Mouse (Mus musculus): ENCODE data around the gene Gan. TPM values are rescaled to one million over a fixed set of nuclear protein-coding genes. Genes with fewer than 3 reads are reported as not detected.
A peak's percentile ranks its signal among the peaks of the same experiment; 100 is the strongest.

Gan gene
- polyA plus RNA-seq, 1 experiment from 2014 or later: 3.3 TPM

DNA sequence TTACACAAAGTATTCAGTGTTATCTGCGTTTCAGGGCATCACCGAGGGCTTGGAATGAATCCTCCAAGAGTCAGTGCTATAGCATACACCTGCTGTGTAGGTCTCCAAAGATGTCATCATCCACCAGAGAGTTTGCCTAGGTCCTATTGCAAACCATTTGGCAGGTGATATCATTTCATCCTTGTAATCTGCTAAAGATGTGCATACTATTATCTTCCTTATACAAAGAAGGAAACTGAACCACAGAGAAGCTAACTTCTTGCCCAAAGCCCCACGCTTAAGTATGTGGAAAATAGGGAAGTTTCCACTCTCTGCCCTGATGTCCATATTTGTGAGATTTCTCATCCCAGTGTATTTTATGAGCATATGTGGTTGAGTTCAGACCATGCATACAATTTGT is 31.5 kb upstream of the Gan start:
- no peak for TF ChIP-seq EP300 (IDR thresholded peaks at IDR 0.05)
- no peak for TF ChIP-seq CTCF (IDR thresholded peaks at IDR 0.05)
- Histone ChIP-seq H3K4me1 (ENCODE audit: insufficient read depth, low read depth, low read length) (no peaks in the 10 kb centered on the region), H3K27me3 (replicated peaks; ENCODE audit: insufficient read depth, low read length) (no peaks in the 10 kb centered on the region), H3K4me2 (replicated peaks; ENCODE audit: low read depth, low read length) (no peak overlapping the region), H3K36me3 (ENCODE audit: insufficient read depth, low read length) (no peaks in the 10 kb centered on the region), H3K27ac (ENCODE audit: low read length) (no peak overlapping the region), H3K9ac (replicated peaks; ENCODE audit: low read depth) (no peak overlapping the region), H3K9me3 (ENCODE audit: low read length) (no peaks in the 10 kb centered on the region), H3K4me3 (ENCODE audit: low read depth, low read length) (no peak overlapping the region)
- no peak for ATAC-seq
- WGBS: 96% methylated on average over 3 of the region's 3 CpGs
- DNase-seq (ENCODE audit: low spot score): no peak

DNA sequence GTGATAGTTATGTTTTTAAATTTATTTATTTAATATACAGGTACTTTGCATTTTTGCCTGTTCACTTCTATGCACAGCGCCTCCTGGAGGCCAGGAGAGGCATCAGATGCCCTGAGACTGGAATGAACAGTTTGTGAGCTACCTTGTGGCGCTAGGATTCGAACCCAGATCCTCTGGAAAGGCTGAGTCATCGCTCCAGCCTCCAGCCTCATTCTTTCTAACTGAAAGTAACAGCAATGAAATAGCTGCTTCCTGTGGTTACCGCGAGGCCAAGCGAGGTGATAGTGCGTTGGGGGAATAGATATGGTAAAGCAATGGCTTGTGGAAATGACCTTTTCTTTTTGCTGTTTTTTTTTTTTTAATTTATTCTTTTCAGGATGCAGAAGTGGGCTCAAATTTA is 30.9 kb upstream of the Gan start:
- H3K4me3 ChIP-seq (ENCODE audit: low read depth, low read length): no peak overlapping the region
- TF ChIP-seq CTCF (IDR thresholded peaks at IDR 0.05) (peak; percentile 32), EP300 (IDR thresholded peaks at IDR 0.05) (no peak)
- no peak overlapping the region for H3K4me2 ChIP-seq (replicated peaks; ENCODE audit: low read depth, low read length)
- no peak overlapping the region for H3K27ac ChIP-seq (ENCODE audit: low read length)
- no peaks in the 10 kb centered on the region for H3K9me3 ChIP-seq (ENCODE audit: low read length)
- DNase-seq (ENCODE audit: low spot score): no peak
- no peaks in the 10 kb centered on the region for H3K36me3 ChIP-seq (ENCODE audit: insufficient read depth, low read length)
- 80% methylated on average over 8 of the region's 8 CpGs for WGBS
- no peak overlapping the region for H3K9ac ChIP-seq (replicated peaks; ENCODE audit: low read depth)
- no peaks in the 10 kb centered on the region for H3K27me3 ChIP-seq (replicated peaks; ENCODE audit: insufficient read depth, low read length)
- H3K4me1 ChIP-seq (ENCODE audit: insufficient read depth, low read depth, low read length): no peaks in the 10 kb centered on the region
- ATAC-seq: no peak

GRCm38 (mm10) chr8:117133702-117134101 is 24.2 kb upstream of the Gan start:
- Histone ChIP-seq H3K4me2 (replicated peaks; ENCODE audit: low read depth, low read length) (no peak overlapping the region), H3K4me3 (ENCODE audit: low read depth, low read length) (no peak overlapping the region), H3K4me1 (ENCODE audit: insufficient read depth, low read depth, low read length) (peaks cover 7% of the 10 kb centered on the region; the same call in 1 of the 2 replicates), H3K9me3 (ENCODE audit: low read length) (no peaks in the 10 kb centered on the region), H3K27ac (ENCODE audit: low read length) (no peak overlapping the region), H3K36me3 (ENCODE audit: insufficient read depth, low read length) (no peaks in the 10 kb centered on the region), H3K9ac (replicated peaks; ENCODE audit: low read depth) (no peak overlapping the region), H3K27me3 (replicated peaks; ENCODE audit: insufficient read depth, low read length) (no peaks in the 10 kb centered on the region)
- 85% methylated on average over 3 of the region's 3 CpGs for WGBS
- TF ChIP-seq CTCF (IDR thresholded peaks at IDR 0.05) (no peak), EP300 (IDR thresholded peaks at IDR 0.05) (no peak)
- DNase-seq (ENCODE audit: low spot score): no peak
- ATAC-seq: no peak

- no peak for ATAC-seq
- Histone ChIP-seq H3K4me3 (ENCODE audit: low read depth, low read length) (no peak overlapping the region), H3K9me3 (ENCODE audit: low read length) (no peaks in the 10 kb centered on the region), H3K27ac (ENCODE audit: low read length) (no peak overlapping the region), H3K9ac (replicated peaks; ENCODE audit: low read depth) (no peak overlapping the region), H3K36me3 (ENCODE audit: insufficient read depth, low read length) (no peaks in the 10 kb centered on the region), H3K27me3 (replicated peaks; ENCODE audit: insufficient read depth, low read length) (no peaks in the 10 kb centered on the region), H3K4me2 (replicated peaks; ENCODE audit: low read depth, low read length) (no peak overlapping the region), H3K4me1 (ENCODE audit: insufficient read depth, low read depth, low read length) (peaks cover 7% of the 10 kb centered on the region; the same call in 1 of the 2 replicates)
- 21% methylated on average over 4 of the region's 4 CpGs for WGBS
- no peak for DNase-seq (ENCODE audit: low spot score)
- no peak for TF ChIP-seq CTCF (IDR thresholded peaks at IDR 0.05)
- TF ChIP-seq EP300 (IDR thresholded peaks at IDR 0.05): no peak
These were observed 21.6 kb upstream of the Gan start for GRCm38 (mm10) chr8:117136351-117136750.

DNA sequence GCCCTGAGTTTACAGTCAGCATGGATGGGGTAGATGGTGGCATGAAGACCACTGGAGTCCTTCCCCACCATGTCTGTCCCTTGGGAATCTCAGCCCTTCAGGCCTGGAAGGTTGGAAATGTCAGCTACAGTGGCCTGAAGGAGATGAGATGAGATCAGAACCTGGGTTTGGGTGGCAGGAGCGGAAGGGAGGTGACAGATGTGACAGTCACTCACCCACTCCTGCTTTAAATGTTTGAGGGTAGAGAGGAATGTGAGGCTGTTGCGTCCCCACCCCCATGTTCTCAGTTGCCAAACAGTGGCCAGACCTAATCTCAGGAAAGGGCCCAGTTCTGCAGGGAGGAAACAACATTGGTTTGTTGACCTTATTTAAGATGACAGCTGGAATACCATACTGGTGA is 21.2 kb upstream of the Gan start:
- WGBS: 20% methylated on average over 2 of the region's 2 CpGs
- Histone ChIP-seq H3K27me3 (replicated peaks; ENCODE audit: insufficient read depth, low read length) (no peaks in the 10 kb centered on the region), H3K36me3 (ENCODE audit: insufficient read depth, low read length) (no peaks in the 10 kb centered on the region), H3K9me3 (ENCODE audit: low read length) (no peaks in the 10 kb centered on the region), H3K4me1 (ENCODE audit: insufficient read depth, low read depth, low read length) (peaks cover 7% of the 10 kb centered on the region; the same call in 1 of the 2 replicates), H3K9ac (replicated peaks; ENCODE audit: low read depth) (no peak overlapping the region), H3K27ac (ENCODE audit: low read length) (no peak overlapping the region), H3K4me2 (replicated peaks; ENCODE audit: low read depth, low read length) (no peak overlapping the region), H3K4me3 (ENCODE audit: low read depth, low read length) (no peak overlapping the region)
- DNase-seq (ENCODE audit: low spot score) (no peak), ATAC-seq (no peak)
- TF ChIP-seq CTCF (IDR thresholded peaks at IDR 0.05) (no peak), EP300 (IDR thresholded peaks at IDR 0.05) (no peak)

DNA sequence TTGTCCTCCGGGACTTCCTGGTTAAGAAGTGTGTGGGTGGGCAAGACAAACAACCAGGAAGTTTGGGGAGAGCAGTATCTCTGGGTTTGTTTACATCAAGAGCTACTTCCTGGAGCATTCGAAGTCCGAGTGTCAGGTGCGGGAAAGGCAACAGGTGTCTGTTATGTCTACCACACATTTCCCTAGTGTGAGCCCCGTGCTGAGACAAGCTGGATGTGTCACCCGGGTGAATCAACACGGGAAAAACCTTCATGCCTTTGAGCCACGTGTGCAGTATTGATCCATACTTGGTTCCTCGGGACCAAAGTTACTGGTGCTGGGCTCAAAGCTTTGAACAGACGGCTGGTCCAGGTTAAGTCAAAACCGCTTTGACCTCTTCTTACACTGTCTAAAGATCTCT is 20.6 kb upstream of the Gan start:
- Histone ChIP-seq H3K9ac (replicated peaks; ENCODE audit: low read depth) (no peak overlapping the region), H3K4me1 (ENCODE audit: insufficient read depth, low read depth, low read length) (peaks cover 7% of the 10 kb centered on the region; the same call in 1 of the 2 replicates), H3K4me3 (ENCODE audit: low read depth, low read length) (no peak overlapping the region), H3K9me3 (ENCODE audit: low read length) (no peaks in the 10 kb centered on the region), H3K27ac (ENCODE audit: low read length) (no peak overlapping the region), H3K36me3 (ENCODE audit: insufficient read depth, low read length) (no peaks in the 10 kb centered on the region), H3K4me2 (replicated peaks; ENCODE audit: low read depth, low read length) (no peak overlapping the region), H3K27me3 (replicated peaks; ENCODE audit: insufficient read depth, low read length) (no peaks in the 10 kb centered on the region)
- 31% methylated on average over 11 of the region's 11 CpGs for whole genome bisulfite sequencing
- DNase-seq (ENCODE audit: low spot score) (no peak), ATAC-seq (no peak)
- TF ChIP-seq EP300 (IDR thresholded peaks at IDR 0.05) (no peak), CTCF (IDR thresholded peaks at IDR 0.05) (no peak)

- H3K27me3 ChIP-seq (replicated peaks; ENCODE audit: insufficient read depth, low read length): no peaks in the 10 kb centered on the region
- H3K9me3 ChIP-seq (ENCODE audit: low read length): no peaks in the 10 kb centered on the region
- no peak overlapping the region for H3K9ac ChIP-seq (replicated peaks; ENCODE audit: low read depth)
- no peaks in the 10 kb centered on the region for H3K36me3 ChIP-seq (ENCODE audit: insufficient read depth, low read length)
- no peak overlapping the region for H3K27ac ChIP-seq (ENCODE audit: low read length)
- 78% methylated on average over 6 of the region's 6 CpGs for WGBS
- TF ChIP-seq CTCF (IDR thresholded peaks at IDR 0.05) (peak; percentile 51), EP300 (IDR thresholded peaks at IDR 0.05) (no peak)
- H3K4me2 ChIP-seq (replicated peaks; ENCODE audit: low read depth, low read length): no peak overlapping the region
- ATAC-seq (no peak), DNase-seq (ENCODE audit: low spot score) (no peak)
- H3K4me3 ChIP-seq (ENCODE audit: low read depth, low read length): no peak overlapping the region
- H3K4me1 ChIP-seq (ENCODE audit: insufficient read depth, low read depth, low read length): no peaks in the 10 kb centered on the region
These were observed 9.4 kb upstream of the Gan start for GRCm38 (mm10) chr8:117148520-117148919.

Data from lung, postnatal 0 days (tissue).